Mouse (Mus musculus) midbrain, postnatal 0 days (tissue): ENCODE measurements around the gene Inhbe. TPM values are rescaled to one million over a fixed set of nuclear protein-coding genes. Genes with fewer than 3 reads are reported as not detected.
"Not testable (repeated sequence)": the region's sequence is repeated elsewhere in the genome, so short reads cannot be mapped to it uniquely, and the experiment has no call there.

ENCODE experiments used
- ATAC-seq: fragments of 200-750 bp; cut with Nextera tagmentation; 2 replicates; pipeline ENCODE4 v1.8.0; 2017; ENCODE audit warnings: moderate number of reproducible peaks, mild to moderate bottlenecking, moderate TSS enrichment, moderate library complexity; ENCODE audit not compliant: low FRiP score
- DNase-seq: peaks from one replicate; pipeline ENCODE4 v3.0.0-alpha.2; 2015; ENCODE audit warnings: low spot score
- H3K27ac ChIP-seq: fragments of 300-500 bp; sonication (generic); 2 replicates; pipeline ENCODE4 v1.5.1; 2014; ENCODE audit warnings: low read depth, mild to moderate bottlenecking, low read length, mixed read lengths
- H3K27me3 ChIP-seq: fragments of 300-500 bp; sonication (generic); 2 replicates; pipeline ENCODE4 v1.6.1; 2014; ENCODE audit warnings: low read length, control low read depth, mixed read lengths; ENCODE audit not compliant: insufficient read depth
- H3K36me3 ChIP-seq: fragments of 300-500 bp; sonication (generic); 2 replicates; pipeline ENCODE4 v1.6.1; 2014; ENCODE audit warnings: low read length, control low read depth, mixed read lengths; ENCODE audit not compliant: insufficient read depth
- H3K4me1 ChIP-seq: fragments of 300-500 bp; sonication (generic); 2 replicates; pipeline ENCODE4 v1.6.1; 2014; ENCODE audit warnings: mild to moderate bottlenecking, control low read depth, antibody characterized with exemption, low read length, mixed read lengths; ENCODE audit not compliant: insufficient read depth
- H3K4me2 ChIP-seq: fragments of 300-500 bp; sonication (generic); 2 replicates; pipeline ENCODE4 v1.6.1; 2014; ENCODE audit warnings: low read depth, mild to moderate bottlenecking, low read length, mixed read lengths; ENCODE audit not compliant: poor library complexity, severe bottlenecking
- H3K4me3 ChIP-seq: fragments of 300-500 bp; sonication (generic); 2 replicates; pipeline ENCODE4 v1.5.1; 2014; ENCODE audit warnings: low read depth, mild to moderate bottlenecking, low read length, moderate library complexity
- H3K9ac ChIP-seq: fragments of 300-500 bp; sonication (generic); replicated peaks from 2 replicates; pipeline ENCODE4 v1.6.1; 2014; ENCODE audit warnings: mild to moderate bottlenecking, low read length, moderate library complexity, mixed read lengths; ENCODE audit not compliant: poor library complexity, severe bottlenecking
- H3K9me3 ChIP-seq: fragments of 300-500 bp; sonication (generic); 2 replicates; pipeline ENCODE4 v1.6.1; 2016; ENCODE audit warnings: low read length, control low read depth
- CTCF ChIP-seq: IDR thresholded peaks from 2 replicates; pipeline ENCODE4 v1.5.1; 2016; ENCODE audit warnings: antibody characterized with exemption, mild to moderate bottlenecking
- WGBS: fragments of 180-500 bp; shearing (Covaris S2); extraction: QIAGEN DNeasy Blood & Tissue Kit; methylation state at CpG from one replicate; pipeline ENCODE4 v1.1.7; 2014; 5-methylcytosine and 5-hydroxymethylcytosine counted together
- polyA plus RNA-seq: library from polyadenylated mRNA; unstranded; fragments of >200 nt; fragmentation: Nextera tagmentation; extraction: Ambion mirVana; gene quantifications from 2 replicates; pipeline ENCODE4 v1.2.1, GENCODE M21; 2015
- total RNA-seq: library from RNA; depleted of rRNA; stranded (reverse); fragments of >200 nt; gene quantifications from 2 replicates; pipeline ENCODE4 v1.2.3, GENCODE M21; 2014

Gene Inhbe
- total and polyA plus RNA-seq, 2 experiments from 2014 or later, result not detected

- Histone ChIP-seq H3K9me3 (no peaks in the 10 kb centered on the region), H3K27ac (no peak overlapping the region), H3K9ac (no peak overlapping the region), H3K4me3 (no peak overlapping the region), H3K36me3 (peaks cover 10% of the 10 kb centered on the region), H3K27me3 (no peaks in the 10 kb centered on the region), H3K4me1 (no peaks in the 10 kb centered on the region), H3K4me2 (no peak overlapping the region)
- WGBS, result 80% methylated on average over 4 of the region's 4 CpGs
- DNase-seq (no peak), ATAC-seq (no peak)
- no peak for TF ChIP-seq CTCF
These were observed 41.4 kb downstream of the Inhbe start for GRCm38 (mm10) chr10:127312858-127313257.

DNA sequence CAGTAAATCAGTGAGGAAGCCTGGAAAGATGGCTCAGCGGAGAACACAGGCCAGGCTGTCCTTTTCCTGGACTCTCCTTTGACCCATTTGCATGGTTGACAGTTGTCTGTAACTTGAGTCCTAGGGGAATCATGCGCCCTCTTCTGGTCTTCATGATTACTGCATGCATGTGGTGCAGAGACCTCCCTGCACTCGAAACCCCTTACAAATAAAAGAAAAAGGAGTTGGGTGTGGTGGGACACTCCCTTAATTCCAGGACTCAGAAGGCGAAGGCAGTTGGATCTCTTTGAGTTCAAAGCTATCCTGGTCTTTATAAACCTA lies 41.9 kb downstream of the Inhbe start:
- WGBS, result under 1% methylated on average over 4 of the region's 4 CpGs
- H3K4me2 ChIP-seq, result peak overlapping the region; percentile 57
- peak; percentile 85 for DNase-seq
- TF ChIP-seq CTCF, result peak; percentile 90
- peak overlapping the region; percentile 59 for H3K4me3 ChIP-seq
- ATAC-seq, result peak; percentile 55; the same call in 1 of the 2 replicates
- H3K9me3 ChIP-seq, result no peaks in the 10 kb centered on the region
- H3K27ac ChIP-seq, result peak overlapping the region; percentile 6
- H3K36me3 ChIP-seq, result peaks cover 15% of the 10 kb centered on the region
- no peaks in the 10 kb centered on the region for H3K4me1 ChIP-seq
- no peaks in the 10 kb centered on the region for H3K27me3 ChIP-seq
- H3K9ac ChIP-seq, result no peak overlapping the region

DNA sequence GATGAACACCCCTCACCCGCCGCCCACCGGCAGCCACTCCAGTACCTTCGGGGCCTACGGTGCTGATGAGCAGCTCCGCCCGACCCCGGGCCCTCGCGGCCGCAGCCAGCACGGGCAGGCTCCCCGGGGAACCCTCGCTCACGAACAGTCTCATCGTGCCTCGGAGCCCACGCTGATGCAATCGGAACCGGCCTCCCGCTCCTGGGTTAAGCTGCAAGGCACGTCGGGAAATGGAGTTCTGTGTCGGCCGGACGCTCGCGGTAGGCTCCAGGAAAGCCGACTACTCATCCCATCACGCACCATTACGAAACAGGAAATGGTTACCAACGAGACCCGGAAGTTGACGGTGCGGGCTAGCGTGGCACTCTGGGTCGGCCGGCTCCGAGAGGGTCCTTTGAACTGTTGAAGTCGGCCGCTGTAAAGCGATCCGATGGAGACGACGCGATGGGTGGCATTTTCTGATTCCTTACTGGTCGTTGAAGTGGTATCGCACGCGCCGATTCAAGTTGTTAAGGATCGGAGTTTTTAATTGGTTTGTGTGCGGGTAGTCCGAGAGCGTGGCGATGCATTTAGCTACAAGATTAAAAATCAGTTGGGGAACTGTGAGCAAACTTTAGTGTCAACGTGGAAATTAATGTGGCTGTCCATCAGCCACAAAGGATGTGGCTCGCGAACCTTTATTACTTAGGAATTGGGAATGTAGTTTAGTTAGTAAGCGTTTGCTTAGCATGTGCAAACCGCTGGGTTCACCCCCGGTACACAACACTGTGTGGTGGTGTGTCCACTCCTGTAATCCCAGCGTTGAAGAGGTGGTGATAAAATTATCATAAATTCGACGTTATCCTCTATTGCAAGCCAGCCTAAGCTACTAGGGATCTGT lies 42.5 kb downstream of the Inhbe start, which contains the start of gene Mars:
Gene Mars, minus strand, starts transcription at position 311 of the 880 bp plus-strand sequence.
- Histone ChIP-seq H3K9ac (peak within 1 kb of the TSS; percentile 58), H3K27ac (peak within 1 kb of the TSS; percentile 62), H3K36me3 (peaks cover 19% of the 10 kb centered on the region), H3K4me3 (peak within 1 kb of the TSS; percentile 59), H3K4me2 (peak within 1 kb of the TSS; percentile 57), H3K27me3 (no peaks in the 10 kb centered on the region), H3K9me3 (no peaks in the 10 kb centered on the region), H3K4me1 (no peaks in the 10 kb centered on the region)
- ATAC-seq, result peak; percentile 96
- TF ChIP-seq CTCF, result no peak
- under 1% methylated on average over 62 of the region's 65 CpGs for WGBS
- peak; percentile 98 for DNase-seq

DNA sequence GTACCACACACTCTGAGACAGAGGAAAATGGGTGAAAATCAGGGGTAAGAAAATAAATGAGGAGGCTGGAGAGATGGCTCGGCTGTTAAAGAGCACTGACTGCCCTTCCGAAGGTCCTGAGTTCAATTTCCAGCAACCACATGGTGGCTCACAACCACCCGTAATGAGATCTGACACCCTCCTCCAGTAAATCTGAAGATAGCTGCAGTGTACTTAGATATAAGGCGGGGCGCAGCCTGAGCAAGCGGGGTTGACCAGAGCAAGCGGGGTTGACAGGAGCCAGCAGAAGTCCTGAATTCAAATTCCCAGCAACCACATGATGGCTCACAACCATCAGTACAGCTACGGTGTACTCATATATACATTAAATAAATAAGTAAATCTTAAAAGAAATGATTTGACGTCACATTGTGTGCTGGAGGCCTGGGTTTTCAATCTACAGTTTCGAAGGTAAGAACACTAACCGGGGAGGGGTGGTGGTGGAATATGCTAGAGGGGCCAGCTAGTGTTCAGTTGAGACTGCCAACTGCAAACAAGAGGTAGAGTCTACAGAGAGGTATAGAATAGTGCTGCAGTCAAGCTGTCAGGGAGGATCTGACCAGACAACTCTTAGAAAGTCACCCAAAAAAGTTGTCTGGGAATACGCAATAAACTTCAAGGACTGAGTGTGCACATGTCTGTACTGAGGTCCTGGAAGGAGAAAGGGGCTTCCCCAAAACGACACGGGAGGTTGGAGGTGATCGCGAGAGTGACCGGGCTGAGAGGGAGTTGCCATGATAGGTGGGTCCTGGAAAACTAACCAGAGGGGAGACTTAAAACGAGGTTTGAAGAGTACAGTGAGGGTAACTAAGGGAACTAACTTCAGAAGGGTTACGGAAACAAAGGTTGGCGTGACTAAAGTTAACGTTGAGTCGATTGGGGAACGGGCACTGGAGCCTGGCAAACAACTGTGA lies 43.4 kb downstream of the Inhbe start:
- peak overlapping the region; percentile 57 for H3K4me2 ChIP-seq
- ATAC-seq, result peak; percentile 69
- H3K36me3 ChIP-seq, result peaks cover 28% of the 10 kb centered on the region
- no peaks in the 10 kb centered on the region for H3K27me3 ChIP-seq
- peak; percentile 40 for DNase-seq
- TF ChIP-seq CTCF, result no peak
- no peaks in the 10 kb centered on the region for H3K9me3 ChIP-seq
- no peaks in the 10 kb centered on the region for H3K4me1 ChIP-seq
- peak overlapping the region; percentile 59 for H3K4me3 ChIP-seq
- H3K9ac ChIP-seq, result peak overlapping the region; percentile 58
- 0 out of 2 replicates have a peak overlapping the region, but pooled peaks have one; percentile 62 for H3K27ac ChIP-seq
- 38% methylated on average over 23 of the region's 23 CpGs for WGBS

- H3K27ac ChIP-seq, ATAC-seq, H3K4me2 ChIP-seq, H3K9me3 ChIP-seq, H3K27me3 ChIP-seq, H3K4me3 ChIP-seq, H3K4me1 ChIP-seq, DNase-seq, H3K9ac ChIP-seq: not testable (repeated sequence)
- 87% methylated on average over 3 of the region's 3 CpGs for WGBS
- H3K36me3 ChIP-seq, result peaks cover 43% of the 10 kb centered on the region
These were observed 45.0 kb downstream of the Inhbe start for GRCm38 (mm10) chr10:127309167-127309566.
